Mouse (Mus musculus) CH12.LX (cell line): ENCODE measurements around the gene Anapc5.

Experiments used
- CTCF ChIP-seq, 2 experiments: IDR thresholded peaks in 1 of 2; conservative IDR thresholded peaks in 1 of 2; 2 replicates each; pipeline ENCODE4 v1.5.1; 2011 to 2012; ENCODE audit warnings: low read depth in 2 of 2, low read length in 2 of 2, improper control_type of control experiment in 1 of 2, inconsistent platforms in 1 of 2, mild to moderate bottlenecking in 1 of 2, moderate library complexity in 1 of 2
- ELF1 ChIP-seq: IDR thresholded peaks from 2 replicates; pipeline ENCODE4 v1.6.1; 2014; ENCODE audit warnings: low read depth, mild to moderate bottlenecking, inconsistent platforms, low read length, improper control_type of control experiment
- KAT2A ChIP-seq: IDR thresholded peaks from 2 replicates; pipeline ENCODE4 v1.6.1; 2012; ENCODE audit warnings: low read length, improper control_type of control experiment, inconsistent platforms; ENCODE audit not compliant: insufficient replicate concordance
- NELFE ChIP-seq: IDR thresholded peaks from 2 replicates; pipeline ENCODE4 v1.6.1; 2011; ENCODE audit warnings: low read depth, low read length, improper control_type of control experiment
- POLR2A ChIP-seq: IDR thresholded peaks from 2 replicates; pipeline ENCODE4 v1.6.1; 2011; ENCODE audit warnings: low read depth, mild to moderate bottlenecking, improper control_type of control experiment, low read length
- RAD21 ChIP-seq: IDR thresholded peaks from 2 replicates; pipeline ENCODE4 v1.6.1; 2011; ENCODE audit warnings: low read depth, mild to moderate bottlenecking, low read length, improper control_type of control experiment, moderate library complexity
- TBP ChIP-seq: conservative IDR thresholded peaks from 2 replicates; pipeline ENCODE4 v1.6.1; 2011; ENCODE audit warnings: low read depth, low read length, improper control_type of control experiment
- TCF12 ChIP-seq: IDR thresholded peaks from 2 replicates; pipeline ENCODE4 v1.6.1; 2014; ENCODE audit warnings: low read depth, mild to moderate bottlenecking, inconsistent platforms, low read length, improper control_type of control experiment
- UBTF ChIP-seq: IDR thresholded peaks from 2 replicates; pipeline ENCODE4 v1.6.1; 2012; ENCODE audit warnings: low read depth, mild to moderate bottlenecking, inconsistent platforms, low read length, improper control_type of control experiment, moderate library complexity

GRCm38 (mm10) chr5:122783726-122784406 lies 37.3 kb downstream of the Anapc5 start:
- no peak for TF ChIP-seq RAD21
- TF ChIP-seq CTCF (conservative IDR thresholded peaks at IDR 0.05 in 1 of 2, IDR thresholded peaks at IDR 0.05 in 1 of 2; ENCODE audit: low read depth in 2 of 2, low read length in 2 of 2), result no peak
- TF ChIP-seq UBTF, result no peak
- TF ChIP-seq TBP, result no peak
- TF ChIP-seq KAT2A, result no peak
- no peak for TF ChIP-seq ELF1
- TF ChIP-seq POLR2A, result no peak
- no peak for TF ChIP-seq TCF12
- TF ChIP-seq NELFE, result no peak
